Mouse (Mus musculus): ENCODE data around the gene Plpp3. TPM values are rescaled to one million over a fixed set of nuclear protein-coding genes. Genes with fewer than 3 reads are reported as not detected.

Gene Plpp3
- total and polyA plus RNA-seq, 2 experiments, result 64.1 to 81.0 TPM

- Histone ChIP-seq H3K36me3 (ENCODE audit: control insufficient read depth, insufficient read depth, low read length) (peaks cover 53% of the 10 kb centered on the region), H3K4me1 (ENCODE audit: control insufficient read depth, insufficient read depth, low read length) (peaks cover 39% of the 10 kb centered on the region), H3K79me2 (ENCODE audit: control insufficient read depth, insufficient read depth, low read length) (no peaks in the 10 kb centered on the region; the same call in 1 of the 2 replicates), H3K9ac (ENCODE audit: low read depth, low read length) (no peak overlapping the region), H3K27ac (replicated peaks; ENCODE audit: insufficient read depth, low read depth, low read length) (peak overlapping the region; percentile 32; the same call in 1 of the 2 replicates), H3K27me3 (ENCODE audit: control insufficient read depth, insufficient read depth, low read length) (no peaks in the 10 kb centered on the region), H3K4me3 (ENCODE audit: insufficient read depth, low read depth, low read length) (no peak overlapping the region)
- no peak for DNase-seq (ENCODE audit: extremely low read depth, low read depth, low spot score)
- TF ChIP-seq POLR2A (IDR thresholded peaks at IDR 0.05; ENCODE audit: extremely low read depth, insufficient read depth, low read length), result no peak
- no peak for TF ChIP-seq CTCF (IDR thresholded peaks at IDR 0.05; ENCODE audit: low read depth, low read length)
Measured at GRCm38 (mm10) chr4:105213314-105213713, 56.2 kb downstream of the Plpp3 start.

GRCm38 (mm10) chr4:105214438-105214837 is 57.3 kb downstream of the Plpp3 start:
- 14% methylated on average over 1 of the region's 1 CpGs for WGBS
- no peaks in the 10 kb centered on the region for H3K27me3 ChIP-seq (ENCODE audit: control insufficient read depth, insufficient read depth, low read length)
- no peak overlapping the region for H3K4me3 ChIP-seq (ENCODE audit: insufficient read depth, low read depth, low read length)
- H3K9ac ChIP-seq (ENCODE audit: low read depth, low read length), result peak overlapping the region; percentile 33
- peaks cover 52% of the 10 kb centered on the region for H3K36me3 ChIP-seq (ENCODE audit: control insufficient read depth, insufficient read depth, low read length)
- peaks cover 42% of the 10 kb centered on the region for H3K4me1 ChIP-seq (ENCODE audit: control insufficient read depth, insufficient read depth, low read length)
- H3K27ac ChIP-seq (replicated peaks; ENCODE audit: insufficient read depth, low read depth, low read length), result peak overlapping the region; percentile 89
- peak; percentile 70 for DNase-seq (ENCODE audit: extremely low read depth, low read depth, low spot score)
- no peaks in the 10 kb centered on the region; the same call in 1 of the 2 replicates for H3K79me2 ChIP-seq (ENCODE audit: control insufficient read depth, insufficient read depth, low read length)
- TF ChIP-seq CTCF (IDR thresholded peaks at IDR 0.05; ENCODE audit: low read depth, low read length) (no peak), POLR2A (IDR thresholded peaks at IDR 0.05; ENCODE audit: extremely low read depth, insufficient read depth, low read length) (no peak)

- peak; percentile 99 for DNase-seq (ENCODE audit: extremely low read depth, low read depth, low spot score)
- 25% methylated on average over 12 of the region's 12 CpGs for WGBS
- H3K36me3 ChIP-seq (ENCODE audit: control insufficient read depth, insufficient read depth, low read length), result peaks cover 50% of the 10 kb centered on the region
- peaks cover 51% of the 10 kb centered on the region for H3K4me1 ChIP-seq (ENCODE audit: control insufficient read depth, insufficient read depth, low read length)
- H3K27ac ChIP-seq (replicated peaks; ENCODE audit: insufficient read depth, low read depth, low read length), result peak overlapping the region; percentile 89
- no peaks in the 10 kb centered on the region for H3K27me3 ChIP-seq (ENCODE audit: control insufficient read depth, insufficient read depth, low read length)
- H3K79me2 ChIP-seq (ENCODE audit: control insufficient read depth, insufficient read depth, low read length), result no peaks in the 10 kb centered on the region; the same call in 1 of the 2 replicates
- no peak overlapping the region for H3K4me3 ChIP-seq (ENCODE audit: insufficient read depth, low read depth, low read length)
- no peak for TF ChIP-seq CTCF (IDR thresholded peaks at IDR 0.05; ENCODE audit: low read depth, low read length)
- no peak for TF ChIP-seq POLR2A (IDR thresholded peaks at IDR 0.05; ENCODE audit: extremely low read depth, insufficient read depth, low read length)
- H3K9ac ChIP-seq (ENCODE audit: low read depth, low read length), result peak overlapping the region; percentile 36; the same call in 1 of the 2 replicates
Measured at GRCm38 (mm10) chr4:105215726-105216410, 58.7 kb downstream of the Plpp3 start.

- H3K4me3 ChIP-seq (ENCODE audit: insufficient read depth, low read depth, low read length), result no peak overlapping the region
- peaks cover 46% of the 10 kb centered on the region for H3K36me3 ChIP-seq (ENCODE audit: control insufficient read depth, insufficient read depth, low read length)
- peak overlapping the region; percentile 17; the same call in 1 of the 2 replicates for H3K9ac ChIP-seq (ENCODE audit: low read depth, low read length)
- TF ChIP-seq POLR2A (IDR thresholded peaks at IDR 0.05; ENCODE audit: extremely low read depth, insufficient read depth, low read length) (0 out of 2 replicates have a peak, but pooled peaks have one; percentile 6), CTCF (IDR thresholded peaks at IDR 0.05; ENCODE audit: low read depth, low read length) (no peak)
- no peak for DNase-seq (ENCODE audit: extremely low read depth, low read depth, low spot score)
- H3K27ac ChIP-seq (replicated peaks; ENCODE audit: insufficient read depth, low read depth, low read length), result peak overlapping the region; percentile 70
- peaks cover 68% of the 10 kb centered on the region for H3K4me1 ChIP-seq (ENCODE audit: control insufficient read depth, insufficient read depth, low read length)
- H3K79me2 ChIP-seq (ENCODE audit: control insufficient read depth, insufficient read depth, low read length), result no peaks in the 10 kb centered on the region; the same call in 1 of the 2 replicates
- no peaks in the 10 kb centered on the region for H3K27me3 ChIP-seq (ENCODE audit: control insufficient read depth, insufficient read depth, low read length)
- WGBS, result 81% methylated on average over 10 of the region's 10 CpGs
Measured at GRCm38 (mm10) chr4:105218202-105218601, 61.1 kb downstream of the Plpp3 start.

GRCm38 (mm10) chr4:105219316-105219715 is 62.2 kb downstream of the Plpp3 start:
- H3K9ac ChIP-seq (ENCODE audit: low read depth, low read length), result no peak overlapping the region
- H3K36me3 ChIP-seq (ENCODE audit: control insufficient read depth, insufficient read depth, low read length), result peaks cover 49% of the 10 kb centered on the region
- 57% methylated on average over 13 of the region's 13 CpGs for WGBS
- H3K79me2 ChIP-seq (ENCODE audit: control insufficient read depth, insufficient read depth, low read length), result no peaks in the 10 kb centered on the region; the same call in 1 of the 2 replicates
- no peak overlapping the region for H3K4me3 ChIP-seq (ENCODE audit: insufficient read depth, low read depth, low read length)
- peak overlapping the region; percentile 94 for H3K27ac ChIP-seq (replicated peaks; ENCODE audit: insufficient read depth, low read depth, low read length)
- H3K4me1 ChIP-seq (ENCODE audit: control insufficient read depth, insufficient read depth, low read length), result peaks cover 70% of the 10 kb centered on the region
- peak; percentile 64 for DNase-seq (ENCODE audit: extremely low read depth, low read depth, low spot score)
- TF ChIP-seq POLR2A (IDR thresholded peaks at IDR 0.05; ENCODE audit: extremely low read depth, insufficient read depth, low read length) (no peak), CTCF (IDR thresholded peaks at IDR 0.05; ENCODE audit: low read depth, low read length) (no peak)
- no peaks in the 10 kb centered on the region for H3K27me3 ChIP-seq (ENCODE audit: control insufficient read depth, insufficient read depth, low read length)

- Histone ChIP-seq H3K27me3 (ENCODE audit: control insufficient read depth, insufficient read depth, low read length) (no peaks in the 10 kb centered on the region), H3K4me3 (ENCODE audit: insufficient read depth, low read depth, low read length) (no peak overlapping the region), H3K27ac (replicated peaks; ENCODE audit: insufficient read depth, low read depth, low read length) (peak overlapping the region; percentile 94), H3K36me3 (ENCODE audit: control insufficient read depth, insufficient read depth, low read length) (peaks cover 63% of the 10 kb centered on the region), H3K9ac (ENCODE audit: low read depth, low read length) (no peak overlapping the region; the same call in 1 of the 2 replicates), H3K79me2 (ENCODE audit: control insufficient read depth, insufficient read depth, low read length) (no peaks in the 10 kb centered on the region; the same call in 1 of the 2 replicates), H3K4me1 (ENCODE audit: control insufficient read depth, insufficient read depth, low read length) (peaks cover 63% of the 10 kb centered on the region)
- DNase-seq (ENCODE audit: extremely low read depth, low read depth, low spot score), result peak; percentile 98
- no peak for TF ChIP-seq CTCF (IDR thresholded peaks at IDR 0.05; ENCODE audit: low read depth, low read length)
- TF ChIP-seq POLR2A (IDR thresholded peaks at IDR 0.05; ENCODE audit: extremely low read depth, insufficient read depth, low read length), result no peak
- 17% methylated on average over 3 of the region's 3 CpGs for WGBS
Measured at GRCm38 (mm10) chr4:105220849-105221248, 63.7 kb downstream of the Plpp3 start.

Data from liver, adult 2 months (tissue).